Mouse (Mus musculus): ENCODE results near the gene Grn.

Grn gene

DNA sequence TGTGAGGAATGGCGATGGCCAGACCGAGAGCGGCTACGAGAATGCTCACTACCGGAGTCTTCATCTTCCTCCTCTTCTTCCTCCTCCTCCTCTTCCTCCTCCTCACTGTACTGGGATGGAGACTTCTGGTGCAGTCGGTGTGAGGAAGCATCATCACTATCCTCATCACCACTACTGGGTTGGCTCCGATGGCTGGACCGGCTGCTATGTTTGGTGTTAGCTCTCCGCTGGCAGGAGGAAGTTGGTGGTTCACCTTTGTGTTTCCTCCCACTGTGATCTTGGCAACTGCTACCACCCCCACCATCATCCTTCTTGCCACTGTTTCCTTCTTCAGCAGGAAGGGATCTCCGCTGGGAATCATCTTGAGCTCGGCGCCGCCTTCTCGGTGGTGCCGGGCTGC lies 50.0 kb downstream of the Grn start:
- no peak for DNase-seq

DNA sequence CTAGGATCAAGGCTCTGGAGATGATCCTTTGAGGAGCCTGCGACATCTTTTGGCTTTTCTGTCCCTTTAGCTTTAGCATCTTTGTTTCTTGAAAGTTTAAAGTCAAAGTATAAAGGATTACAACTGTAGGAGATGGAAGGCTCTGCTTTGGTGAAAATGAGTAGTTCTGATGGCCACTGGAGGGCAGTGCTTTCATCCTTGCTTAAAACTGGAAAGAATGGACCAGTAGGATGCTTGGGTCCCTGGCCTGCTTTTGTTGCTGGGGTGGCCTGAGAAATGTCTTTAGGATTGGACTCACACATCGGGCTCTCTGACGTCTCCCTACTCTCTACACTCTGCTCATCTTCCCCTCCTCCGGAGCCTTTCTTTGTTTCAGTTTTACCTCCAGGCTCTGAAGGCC lies 50.8 kb downstream of the Grn start:
- DNase-seq, result no peak

DNA sequence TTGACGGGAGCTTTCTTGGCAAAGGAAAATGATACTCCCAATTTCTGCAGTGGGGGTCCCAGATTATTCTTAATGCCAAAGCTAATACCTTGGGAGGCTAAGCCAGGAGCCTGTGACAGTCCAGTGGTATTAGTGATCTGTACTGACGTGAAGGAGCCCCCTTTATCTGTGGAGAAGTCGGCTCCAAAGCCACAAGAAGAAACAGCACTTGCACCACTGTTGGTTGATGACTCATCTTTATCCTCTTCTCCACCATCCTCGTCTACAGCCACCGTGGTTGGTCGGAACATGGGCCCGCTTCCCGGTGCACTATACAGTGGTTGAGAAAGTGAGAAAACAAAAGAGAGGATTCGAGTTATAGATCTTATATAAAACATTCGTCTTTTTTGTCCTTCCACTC lies 51.7 kb downstream of the Grn start:
- DNase-seq, result no peak

Measured in cerebellum, postnatal 10 days (tissue).